In genomic region chr4:22357266-22357930, GRCm38 (mm10) we compare ENCODE assay signal across 8 mouse cellular contexts. TPM values are rescaled to one million over a fixed set of nuclear protein-coding genes. Genes with fewer than 3 reads are reported as not detected.
DNase-seq lines count a peak whose midpoint lies in the region; ATAC-seq lines count a peak whose summit lies in the region.

Gene Fbxl4, plus strand, starts transcription at chr4:22357543.

- peak within 1 kb of the TSS; percentile 97 for H3K4me3 ChIP-seq in megakaryocyte, embryonic 14.5 days (replicated peaks)

- H3K4me1 ChIP-seq in megakaryocyte, embryonic 14.5 days = peaks cover 44% of the 10 kb centered on the region

- peaks cover 9% of the 10 kb centered on the region for H3K36me3 ChIP-seq in megakaryocyte, embryonic 14.5 days (replicated peaks; ENCODE audit: low read length)

- DNase-seq in ZHBTc4 (ENCODE audit: low read depth, low spot score) = peak; percentile 87
- DNase-seq in gastrocnemius, adult 8-10 months (ENCODE audit: low spot score in 2 of 2) = peak; percentile 72 to 75
- peak; percentile 2 for DNase-seq in hindlimb bud, embryonic 11.5 days (ENCODE audit: extremely low spot score, low read depth, low spot score)
- peak; percentile 72 to 84 for DNase-seq in left cerebral cortex, adult 8-10 months (ENCODE audit: low spot score in 2 of 2)
- DNase-seq in right cerebral cortex, postnatal 10 days (ENCODE audit: low spot score in 2 of 2) = peak; percentile 87 to 88
- DNase-seq in urinary bladder, postnatal 25 days (ENCODE audit: low spot score) = peak; percentile 80

- H3K9me3 ChIP-seq in megakaryocyte, embryonic 14.5 days = peaks cover 13% of the 10 kb centered on the region

- H3K27me3 ChIP-seq in megakaryocyte, embryonic 14.5 days (replicated peaks) = no peaks in the 10 kb centered on the region

- ATAC-seq in common myeloid progenitor, adult 5-6 weeks (replicated peaks; ENCODE audit: low read depth, poor library complexity, severe bottlenecking) = peak; percentile 87

RNA-seq across cellular contexts. Expression of gene Fbxl4, which starts in this region (rescaled TPM):
- total RNA-seq in common myeloid progenitor, adult 5-6 weeks (2017) = 4.1 and 9.5 TPM in 2 replicates
- 10 to 100 TPM; 25.1 to 35.6 (median 29.6) TPM for total RNA-seq in gastrocnemius, adult 8-10 months (2022)
- total RNA-seq in left cerebral cortex, adult 8-10 months (2022) = 10 to 100 TPM; 21.1 to 25.5 (median 21.8) TPM
- 0.63 TPM in 1 of 2 replicates, not detected in the other for polyA plus RNA-seq in megakaryocyte, embryonic 14.5 days (2012; ENCODE audit: insufficient read depth, low replicate concordance)

Comparison
In these comparisons a context has a peak if more than half of its experiments do, and no peak if none do; other contexts are left out.
1. Peak in every context shown above with its lines: DNase-seq, ATAC-seq and H3K4me3 ChIP-seq.
2. DNase-seq: peak in every context shown above with its lines; median percentile 88 in right cerebral cortex, postnatal 10 days; 87 in ZHBTc4; 80 in urinary bladder, postnatal 25 days; 78 in left cerebral cortex, adult 8-10 months; 74 in gastrocnemius, adult 8-10 months; 2 in hindlimb bud, embryonic 11.5 days.